Mouse (Mus musculus) embryonic facial prominence, embryonic 11.5 days (tissue): ENCODE data around the gene Ptgir. TPM values are rescaled to one million over a fixed set of nuclear protein-coding genes. Genes with fewer than 3 reads are reported as not detected.
A peak's percentile ranks its signal among the peaks of the same experiment; 100 is the strongest.

Experiments used
- ATAC-seq: fragments of 200-750 bp; cut with Nextera tagmentation; replicated peaks from 2 replicates; pipeline ENCODE4 v1.8.0; 2017; ENCODE audit warnings: low read depth; ENCODE audit not compliant: insufficient number of reproducible peaks, low FRiP score, low TSS enrichment
- DNase-seq: peaks from one replicate; pipeline ENCODE4 v3.0.0-alpha.2; 2015; ENCODE audit warnings: low spot score
- H3K27ac ChIP-seq: fragments of 300-500 bp; sonication (generic); replicated peaks from 2 replicates; pipeline ENCODE4 v1.5.1; 2014; ENCODE audit warnings: mild to moderate bottlenecking, low read depth, low read length, control low read depth
- H3K27me3 ChIP-seq: fragments of 300-500 bp; sonication (generic); 2 replicates; pipeline ENCODE4 v1.6.1; 2014; ENCODE audit warnings: mild to moderate bottlenecking, low read length, moderate library complexity, mixed read lengths; ENCODE audit not compliant: control insufficient read depth, insufficient read depth
- H3K36me3 ChIP-seq: fragments of 300-500 bp; sonication (generic); replicated peaks from 2 replicates; pipeline ENCODE4 v1.6.1; 2014; ENCODE audit warnings: low read depth, mild to moderate bottlenecking, low read length, moderate library complexity, mixed read lengths; ENCODE audit not compliant: control insufficient read depth, insufficient read depth
- H3K4me1 ChIP-seq: fragments of 300-500 bp; sonication (generic); 2 replicates; pipeline ENCODE4 v1.6.1; 2014; ENCODE audit warnings: low read length, mixed read lengths; ENCODE audit not compliant: control insufficient read depth, insufficient read depth
- H3K4me2 ChIP-seq: fragments of 300-500 bp; sonication (generic); 2 replicates; pipeline ENCODE4 v1.6.1; 2014; ENCODE audit warnings: low read depth, mild to moderate bottlenecking, control low read depth, low read length, moderate library complexity
- H3K4me3 ChIP-seq: fragments of 300-500 bp; sonication (generic); 2 replicates; pipeline ENCODE4 v1.5.1; 2014; ENCODE audit warnings: low read depth, low read length, control low read depth
- H3K9ac ChIP-seq: fragments of 300-500 bp; sonication (generic); replicated peaks from 2 replicates; pipeline ENCODE4 v1.6.1; 2014; ENCODE audit warnings: mild to moderate bottlenecking, control low read depth, low read length
- H3K9me3 ChIP-seq: fragments of 300-500 bp; sonication (generic); replicated peaks from 2 replicates; pipeline ENCODE4 v1.6.1; 2016; ENCODE audit warnings: mild to moderate bottlenecking, low read length, inconsistent platforms, mixed read lengths; ENCODE audit not compliant: control insufficient read depth
- WGBS: fragments of 180-500 bp; shearing (Covaris S2); extraction: QIAGEN DNeasy Blood & Tissue Kit; methylation state at CpG from one replicate; pipeline ENCODE4 v1.1.7; 2014; 5-methylcytosine and 5-hydroxymethylcytosine counted together
- polyA plus RNA-seq: library from polyadenylated mRNA; unstranded; fragments of >200 nt; fragmentation: Nextera tagmentation; extraction: Ambion mirVana; gene quantifications from 2 replicates; pipeline ENCODE4 v1.2.1, GENCODE M21; 2014

The Ptgir gene
- polyA plus RNA-seq, 1 experiment from 2014 or later = 0.87 TPM

DNA sequence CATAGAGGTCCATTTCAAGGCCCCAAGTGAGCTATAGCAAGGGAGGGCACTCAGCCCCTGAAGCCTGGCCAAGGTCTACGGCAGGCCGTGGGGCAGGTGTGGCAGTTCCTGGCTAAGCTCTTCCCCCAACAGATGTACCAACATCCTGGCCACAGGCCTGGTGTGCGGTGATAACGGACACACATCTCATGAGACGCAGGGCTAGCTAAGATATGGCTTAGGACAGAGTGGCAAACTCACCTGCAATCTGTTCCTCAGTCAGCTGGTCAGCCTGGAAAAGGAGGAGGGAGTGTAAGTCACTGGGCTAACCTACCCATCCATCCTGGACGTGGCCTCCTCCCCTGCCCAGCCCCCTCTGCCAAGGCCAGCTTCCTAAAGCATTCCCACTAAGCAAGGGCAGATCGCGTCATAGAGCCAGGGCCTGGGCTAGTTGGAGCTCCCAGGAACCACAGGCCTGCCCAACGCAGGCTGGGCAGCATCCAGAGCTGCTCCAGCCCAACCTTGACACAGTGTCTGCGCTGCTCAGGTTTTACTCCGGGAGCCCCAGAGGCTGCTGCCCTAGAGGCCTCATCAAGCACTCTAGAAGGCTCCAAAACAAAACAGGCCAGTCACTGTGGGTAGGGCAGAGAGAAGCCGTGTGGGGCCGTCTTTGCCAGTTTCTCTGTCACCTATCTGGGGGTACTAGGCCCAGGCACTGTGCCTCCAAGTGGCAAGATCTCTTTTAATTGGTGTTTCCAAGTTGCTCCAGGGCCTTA is 13.3 kb downstream of the Ptgir start:
- DNase-seq = no peak
- ATAC-seq = no peak
- Histone ChIP-seq H3K4me2 (no peak overlapping the region), H3K27ac (no peak overlapping the region), H3K4me3 (no peak overlapping the region), H3K9me3 (no peaks in the 10 kb centered on the region), H3K27me3 (no peaks in the 10 kb centered on the region), H3K4me1 (peaks cover 20% of the 10 kb centered on the region), H3K36me3 (peaks cover 13% of the 10 kb centered on the region), H3K9ac (no peak overlapping the region; the same call in 1 of the 2 replicates)
- WGBS = 87% methylated on average over 13 of the region's 13 CpGs

DNA sequence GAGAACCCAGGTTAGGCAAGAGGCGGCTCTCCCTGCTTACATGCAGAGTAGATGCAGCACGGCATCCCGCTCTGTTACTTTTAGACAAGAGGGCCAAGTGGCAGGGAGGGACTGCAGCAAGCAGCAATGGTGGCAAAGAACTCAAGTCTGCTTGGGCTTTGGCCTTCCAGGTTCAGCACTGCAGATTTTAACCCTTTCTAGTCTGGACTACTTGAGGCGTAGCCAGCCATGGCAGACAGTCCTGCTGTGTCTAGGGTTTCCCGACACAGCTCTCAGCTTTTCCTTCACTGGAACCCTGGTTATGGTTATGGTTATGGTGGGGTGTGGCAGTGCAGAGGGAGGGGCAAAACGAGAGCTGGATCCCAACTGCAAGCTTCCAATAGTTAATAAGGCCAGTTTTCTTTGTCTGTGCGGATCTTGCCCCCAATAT is 13.9 kb downstream of the Ptgir start:
- Histone ChIP-seq H3K4me1 (peaks cover 20% of the 10 kb centered on the region), H3K4me2 (no peak overlapping the region), H3K36me3 (peaks cover 8% of the 10 kb centered on the region)

DNA sequence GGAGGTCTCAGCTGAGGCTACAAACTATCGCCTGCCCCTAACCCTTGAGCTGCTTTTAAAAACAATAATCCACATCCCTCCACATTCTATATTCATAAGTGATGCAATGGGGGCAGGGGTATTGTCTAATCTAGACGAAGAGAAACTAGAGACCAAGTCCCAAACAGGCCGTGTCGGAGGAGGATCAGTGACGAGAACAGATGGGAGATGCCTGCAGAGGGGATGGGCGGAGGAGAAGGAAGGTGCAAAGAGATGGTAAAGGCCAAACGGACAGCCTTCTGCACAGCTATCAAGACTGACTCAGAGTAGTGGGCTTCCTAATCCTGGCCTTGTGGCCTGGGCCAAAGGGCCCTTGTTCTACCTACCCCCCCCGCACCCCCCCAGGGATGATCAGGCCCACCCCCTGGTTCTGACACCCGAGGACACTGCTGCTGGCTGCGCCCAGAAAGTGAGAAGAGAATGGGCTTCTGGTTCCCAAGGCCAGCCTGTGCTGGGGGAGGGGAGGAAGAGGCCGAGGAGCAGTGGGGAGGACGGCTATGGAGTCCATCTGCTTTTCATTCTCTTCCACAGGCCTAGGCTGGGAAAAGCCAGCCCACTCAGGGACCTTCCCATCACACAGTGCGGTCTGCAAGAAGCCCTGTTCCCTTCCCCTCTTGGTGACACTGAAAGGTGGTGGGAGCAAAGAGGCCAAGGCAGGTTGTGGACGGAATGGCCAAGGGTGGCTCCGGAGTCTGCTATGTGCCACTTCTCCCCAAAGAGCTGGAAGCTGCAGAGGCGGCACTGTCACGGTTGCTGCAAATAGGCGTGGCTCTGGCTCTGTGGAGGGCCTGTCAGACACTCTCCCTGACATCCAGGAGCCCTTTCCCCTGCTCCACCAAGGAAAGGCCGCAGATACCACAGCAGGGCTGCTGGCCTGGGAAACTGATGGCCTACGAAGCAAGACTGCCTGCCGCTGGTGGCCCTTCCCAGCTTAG is 14.8 kb downstream of the Ptgir start:
- Histone ChIP-seq H3K9me3 (no peaks in the 10 kb centered on the region), H3K36me3 (peaks cover 8% of the 10 kb centered on the region), H3K9ac (peak overlapping the region; percentile 48), H3K4me3 (peak overlapping the region; percentile 68), H3K4me2 (peak overlapping the region; percentile 79), H3K27ac (peak overlapping the region; percentile 80), H3K4me1 (peaks cover 20% of the 10 kb centered on the region), H3K27me3 (no peaks in the 10 kb centered on the region)
- peak; percentile 76 for DNase-seq
- ATAC-seq = no peak
- 36% methylated on average over 21 of the region's 21 CpGs for WGBS

More for the DNA sequence above, 13.9 kb downstream of the Ptgir start:
- no peaks in the 10 kb centered on the region for H3K9me3 ChIP-seq
- no peak overlapping the region; the same call in 1 of the 2 replicates for H3K9ac ChIP-seq
- H3K27me3 ChIP-seq = no peaks in the 10 kb centered on the region
- ATAC-seq (no peak), DNase-seq (no peak)
- no peak overlapping the region for H3K4me3 ChIP-seq
- H3K27ac ChIP-seq = no peak overlapping the region
- 81% methylated on average over 7 of the region's 7 CpGs for WGBS

DNA sequence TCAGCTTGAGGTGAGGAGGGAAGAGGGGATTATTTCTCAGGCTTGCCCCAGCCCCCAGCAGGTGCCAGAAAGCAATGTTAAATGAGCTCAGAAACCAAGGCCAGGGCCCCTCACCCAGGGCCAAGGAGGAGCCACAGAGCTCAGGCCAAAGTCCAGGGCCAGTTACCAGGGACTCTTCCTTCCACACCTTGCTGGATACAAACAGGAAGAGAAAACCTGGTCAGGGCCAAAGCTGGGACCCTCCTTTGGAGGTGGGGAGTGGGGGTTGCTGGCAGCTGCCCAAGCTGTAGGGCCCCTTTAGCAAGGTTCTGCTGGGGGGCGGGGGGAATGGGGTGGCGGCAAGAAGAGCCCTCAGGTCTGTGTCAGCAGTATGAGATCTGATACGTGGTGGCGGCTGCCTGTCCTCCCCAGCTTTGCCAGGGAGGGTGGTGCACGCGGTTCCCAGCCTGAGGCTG is 15.6 kb downstream of the Ptgir start:
- Histone ChIP-seq H3K27ac (peak overlapping the region; percentile 80), H3K4me2 (peak overlapping the region; percentile 79), H3K9me3 (no peaks in the 10 kb centered on the region), H3K9ac (peak overlapping the region; percentile 48), H3K4me1 (peaks cover 20% of the 10 kb centered on the region), H3K36me3 (peaks cover 5% of the 10 kb centered on the region), H3K4me3 (peak overlapping the region; percentile 68), H3K27me3 (no peaks in the 10 kb centered on the region)
- WGBS = 38% methylated on average over 6 of the region's 6 CpGs
- no peak for ATAC-seq
- no peak for DNase-seq

DNA sequence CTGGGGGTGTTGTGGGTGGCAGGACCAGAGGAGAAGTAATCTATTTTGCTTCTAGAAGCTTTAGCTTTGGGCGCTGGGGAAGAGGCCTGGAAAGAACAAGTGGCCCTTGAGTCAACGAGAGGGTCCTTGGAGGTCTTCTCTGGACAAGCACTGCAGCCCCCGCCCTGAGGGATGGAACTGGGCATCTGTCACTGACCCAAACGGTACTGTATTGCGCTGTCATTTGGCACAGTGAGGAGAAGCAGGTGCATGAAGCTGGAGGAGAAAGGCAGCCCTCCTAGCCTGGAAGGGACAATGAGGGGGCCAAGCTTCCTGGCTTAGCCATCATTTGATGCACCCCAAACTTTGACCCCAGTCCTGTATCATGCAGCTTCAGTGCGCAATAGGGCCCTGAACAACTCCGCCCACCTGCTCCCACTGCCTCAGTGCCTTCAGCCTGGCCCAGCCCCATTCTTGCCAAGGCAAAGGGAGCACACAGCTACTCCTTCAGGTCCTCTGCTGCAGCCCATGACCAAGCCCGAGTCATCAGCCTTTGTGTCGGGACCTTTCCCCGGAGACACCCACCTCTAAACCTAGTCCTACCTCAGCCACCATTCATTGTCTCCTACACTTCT is 16.2 kb downstream of the Ptgir start:
- peaks cover 20% of the 10 kb centered on the region for H3K4me1 ChIP-seq
- H3K9ac ChIP-seq = peak overlapping the region; percentile 86
- peak overlapping the region; percentile 79 for H3K4me2 ChIP-seq
- no peaks in the 10 kb centered on the region for H3K27me3 ChIP-seq
- 53% methylated on average over 10 of the region's 10 CpGs for WGBS
- no peak for ATAC-seq
- H3K27ac ChIP-seq = no peak overlapping the region; the same call in 1 of the 2 replicates
- no peak for DNase-seq
- H3K36me3 ChIP-seq = peaks cover 2% of the 10 kb centered on the region; the same call in 1 of the 2 replicates
- no peaks in the 10 kb centered on the region for H3K9me3 ChIP-seq
- peak overlapping the region; percentile 68 for H3K4me3 ChIP-seq

DNA sequence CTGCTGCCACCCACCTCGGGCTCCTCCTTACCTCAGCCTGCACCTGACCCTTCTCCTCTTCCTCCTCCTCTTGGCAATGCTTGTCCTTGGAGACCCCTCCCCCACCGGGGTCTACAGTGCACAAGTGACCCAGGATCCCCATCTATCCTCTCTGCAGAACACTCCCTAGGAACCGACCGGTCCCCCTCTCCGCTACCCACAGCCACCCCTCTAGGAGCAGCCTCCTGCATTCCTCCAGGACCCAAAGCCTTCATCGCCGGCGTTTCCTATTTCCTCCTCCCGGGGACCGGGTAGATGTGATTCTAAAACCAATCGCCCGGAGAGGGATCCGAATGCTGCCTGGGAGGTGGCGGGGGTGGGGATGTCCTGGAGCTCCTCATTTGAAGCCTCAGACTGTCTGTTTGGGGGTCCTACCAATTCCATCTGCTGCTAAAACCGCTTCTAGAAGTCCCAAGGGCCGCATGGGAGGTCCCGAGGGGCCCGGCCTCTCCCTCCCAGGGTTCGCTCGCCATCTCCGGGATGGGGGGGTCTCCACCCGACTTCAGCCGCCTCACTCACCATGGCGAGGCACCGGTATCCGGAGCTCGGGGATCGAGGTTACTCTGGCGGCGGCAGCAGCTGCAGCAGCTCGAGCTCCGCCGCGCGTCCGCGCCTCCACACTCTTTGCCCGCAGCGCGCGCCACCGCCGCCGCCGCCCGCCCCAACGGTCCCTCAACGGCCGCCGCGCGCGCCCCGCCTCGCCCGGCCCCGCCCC is 17.2 kb downstream of the Ptgir start:
- Histone ChIP-seq H3K4me2 (peak overlapping the region; percentile 79), H3K4me3 (peak overlapping the region; percentile 68), H3K27me3 (no peaks in the 10 kb centered on the region), H3K27ac (peak overlapping the region; percentile 87), H3K4me1 (peaks cover 20% of the 10 kb centered on the region), H3K9ac (peak overlapping the region; percentile 86), H3K36me3 (peaks cover under 1% of the 10 kb centered on the region; the same call in 1 of the 2 replicates), H3K9me3 (no peaks in the 10 kb centered on the region)
- DNase-seq = peak; percentile 32
- ATAC-seq = peak; percentile 8; the same call in 1 of the 2 replicates
- WGBS = under 1% methylated on average over 48 of the region's 57 CpGs
